Mouse (Mus musculus) embryo, embryonic 11 days (tissue): ENCODE measurements at regions not wholly inside any gene's neighbourhood (a gene's known extent, or its start where the extent isn't known, plus 50 kb on each side); places are given as distances from the start of the nearest gene placed in this dataset.
"Not testable (repeated sequence)": the region's sequence is repeated elsewhere in the genome, so short reads cannot be mapped to it uniquely, and the experiment has no call there.

Experiments used
- DNase-seq: peaks from one replicate; pipeline ENCODE4 v3.0.0-alpha.2; 2015

GRCm38 (mm10) chr2:109402556-109402955 lies 122.0 kb upstream of the Mettl15 start:
- no peak for DNase-seq

- no peak for DNase-seq
Observed at GRCm38 (mm10) chr2:109404262-109404661, 123.7 kb upstream of the Mettl15 start.

GRCm38 (mm10) chr2:109406591-109407079 lies 126.1 kb upstream of the Mettl15 start:
- peak; percentile 9 for DNase-seq

- DNase-seq: no peak
Observed at GRCm38 (mm10) chr2:109420098-109420497, 139.6 kb upstream of the Mettl15 start.

- DNase-seq: no peak
Observed at GRCm38 (mm10) chr2:109431183-109431582, 150.6 kb upstream of the Mettl15 start.

- DNase-seq: no peak
Observed at GRCm38 (mm10) chr2:109442551-109443120, 162.1 kb upstream of the Mettl15 start.

- no peak for DNase-seq
Observed at GRCm38 (mm10) chr2:109443521-109444066, 163.0 kb upstream of the Mettl15 start.

GRCm38 (mm10) chr2:109462246-109462645 lies 181.7 kb upstream of the Mettl15 start:
- DNase-seq: not testable (repeated sequence)

GRCm38 (mm10) chr2:109484306-109484705 lies 190.2 kb upstream of the Bdnf start:
- no peak for DNase-seq

- no peak for DNase-seq
Observed at GRCm38 (mm10) chr2:109487591-109487990, 186.9 kb upstream of the Bdnf start.

GRCm38 (mm10) chr2:109502186-109502585 lies 172.3 kb upstream of the Bdnf start:
- DNase-seq: no peak

- peak; percentile 31 for DNase-seq
Observed at GRCm38 (mm10) chr2:109504906-109505305, 169.6 kb upstream of the Bdnf start.

GRCm38 (mm10) chr2:109510070-109510979 lies 164.2 kb upstream of the Bdnf start:
- peak; percentile 42 for DNase-seq

- DNase-seq: no peak
Observed at GRCm38 (mm10) chr2:109511142-109511541, 163.4 kb upstream of the Bdnf start.

- no peak for DNase-seq
Observed at GRCm38 (mm10) chr2:109519261-109519660, 155.2 kb upstream of the Bdnf start.

- DNase-seq: no peak
Observed at GRCm38 (mm10) chr2:109520471-109520870, 154.0 kb upstream of the Bdnf start.

GRCm38 (mm10) chr2:109539519-109539918 lies 135.0 kb upstream of the Bdnf start:
- DNase-seq: peak; percentile 17

GRCm38 (mm10) chr2:109546486-109547115 lies 127.9 kb upstream of the Bdnf start:
- DNase-seq: no peak

GRCm38 (mm10) chr2:109554644-109555043 lies 119.9 kb upstream of the Bdnf start:
- no peak for DNase-seq

- no peak for DNase-seq
Observed at GRCm38 (mm10) chr2:109559088-109560030, 115.1 kb upstream of the Bdnf start.

- DNase-seq: no peak
Observed at GRCm38 (mm10) chr2:109562996-109563395, 111.5 kb upstream of the Bdnf start.

GRCm38 (mm10) chr2:109576946-109577345 lies 97.6 kb upstream of the Bdnf start:
- DNase-seq: no peak
